In genomic region chr2:106355984-106356547, GRCm38 (mm10) we compare ENCODE assay signal across 9 mouse cellular contexts.
DNase-seq lines count a peak whose midpoint lies in the region; ATAC-seq and TF ChIP-seq lines count a peak whose summit lies in the region.
"Had no signal": no experiment of that assay in that cellular context is flagged by ENCODE, and none has a peak within 500 bp of the region (broad histone marks: within the 10 kb centered on the region; RNA-seq: fewer than 3 reads in every experiment).

No protein-coding gene starts in this region.

- WGBS in forebrain, embryonic 15.5 days: 31% methylated on average over 5 of the region's 5 CpGs
- WGBS in hindbrain, embryonic 15.5 days: 40% methylated on average over 5 of the region's 5 CpGs
- WGBS in thymus, adult 2 months: 60% methylated on average over 5 of the region's 5 CpGs

- H3K36me3 ChIP-seq in forebrain, embryonic 15.5 days: no peaks in the 10 kb centered on the region
- H3K36me3 ChIP-seq in hindbrain, embryonic 15.5 days: no peaks in the 10 kb centered on the region
- no peaks in the 10 kb centered on the region for H3K36me3 ChIP-seq in thymus, adult 2 months (ENCODE audit: control insufficient read depth, insufficient read depth, low read length)
- H3K36me3 ChIP-seq: heart, embryonic 13.5 days had no signal

- TF ChIP-seq POLR2A in thymus, adult 2 months (IDR thresholded peaks at IDR 0.05; ENCODE audit: control insufficient read depth, extremely low read depth, insufficient read depth, low read length, poor library complexity): no peak

- peak; percentile 68 for DNase-seq in NIH3T3 (ENCODE audit: low read depth)
- peak; percentile 60 for DNase-seq in cerebellum, adult 11-12 months
- peak; percentile 52 to 57 for DNase-seq in layer of hippocampus, postnatal 36 days
- peak; percentile 9 for DNase-seq in lung, postnatal 25 days (ENCODE audit: low spot score)
- peak; percentile 43 to 51 for DNase-seq in right cerebral cortex, postnatal 36 days (ENCODE audit: low spot score in 2 of 2)
- DNase-seq in thymus, adult 2 months: no peak

- H3K9me3 ChIP-seq in forebrain, embryonic 15.5 days: no peaks in the 10 kb centered on the region
- no peaks in the 10 kb centered on the region for H3K9me3 ChIP-seq in hindbrain, embryonic 15.5 days
- H3K9me3 ChIP-seq: heart, embryonic 13.5 days had no signal

- TF ChIP-seq CTCF in thymus, adult 2 months (IDR thresholded peaks at IDR 0.05; ENCODE audit: borderline replicate concordance, control insufficient read depth, extremely low read depth, insufficient read depth, low read length, poor library complexity): no peak

- no peak overlapping the region for H3K4me3 ChIP-seq in forebrain, embryonic 15.5 days
- H3K4me3 ChIP-seq in hindbrain, embryonic 15.5 days: no peak overlapping the region
- no peak overlapping the region for H3K4me3 ChIP-seq in thymus, adult 2 months (ENCODE audit: control insufficient read depth, insufficient read depth, low read length)
- H3K4me3 ChIP-seq: heart, embryonic 13.5 days had no signal

- peaks cover 7% of the 10 kb centered on the region for H3K4me1 ChIP-seq in forebrain, embryonic 15.5 days
- no peaks in the 10 kb centered on the region; the same call in 1 of the 2 replicates for H3K4me1 ChIP-seq in hindbrain, embryonic 15.5 days (replicated peaks)
- no peaks in the 10 kb centered on the region for H3K4me1 ChIP-seq in thymus, adult 2 months (replicated peaks; ENCODE audit: control insufficient read depth, insufficient read depth, low read length)

- no peaks in the 10 kb centered on the region for H3K27me3 ChIP-seq in forebrain, embryonic 15.5 days
- H3K27me3 ChIP-seq in hindbrain, embryonic 15.5 days: no peaks in the 10 kb centered on the region
- H3K27me3 ChIP-seq in thymus, adult 2 months (ENCODE audit: control insufficient read depth, insufficient read depth, low read length): no peaks in the 10 kb centered on the region
- H3K27me3 ChIP-seq: heart, embryonic 13.5 days had no signal

- H3K27ac ChIP-seq in forebrain, embryonic 15.5 days (replicated peaks): no peak overlapping the region
- no peak overlapping the region for H3K27ac ChIP-seq in hindbrain, embryonic 15.5 days (replicated peaks)
- no peak overlapping the region for H3K27ac ChIP-seq in thymus, adult 2 months (ENCODE audit: control insufficient read depth, insufficient read depth, low read length)
- H3K27ac ChIP-seq: heart, embryonic 13.5 days had no signal

- H3K4me2 ChIP-seq in forebrain, embryonic 15.5 days (replicated peaks): no peak overlapping the region
- H3K4me2 ChIP-seq in hindbrain, embryonic 15.5 days: no peak overlapping the region
- H3K4me2 ChIP-seq: heart, embryonic 13.5 days had no signal

- H3K9ac ChIP-seq in forebrain, embryonic 15.5 days (replicated peaks): no peak overlapping the region
- H3K9ac ChIP-seq in hindbrain, embryonic 15.5 days: no peak overlapping the region
- H3K9ac ChIP-seq: heart, embryonic 13.5 days had no signal

- peak; percentile 96 for ATAC-seq in forebrain, embryonic 15.5 days (replicated peaks)
- ATAC-seq in hindbrain, embryonic 15.5 days (ENCODE audit: low FRiP score, low read depth): peak; percentile 92
